Mouse (Mus musculus): ENCODE results near the gene Slc43a2.

Gene Slc43a2

GRCm38 (mm10) chr11:75530325-75530724, 1.2 kb upstream of the Slc43a2 start:
- DNase-seq (ENCODE audit: low spot score), result peak; percentile 99

- no peak for DNase-seq (ENCODE audit: low spot score)
Observed at GRCm38 (mm10) chr11:75530845-75531373, 585 bp upstream of the Slc43a2 start.

GRCm38 (mm10) chr11:75532340-75533277, 1.1 kb downstream of the Slc43a2 start:
- DNase-seq (ENCODE audit: low spot score), result no peak

- DNase-seq (ENCODE audit: low spot score), result no peak
Observed at GRCm38 (mm10) chr11:75533314-75534015, 2.0 kb downstream of the Slc43a2 start.

- no peak for DNase-seq (ENCODE audit: low spot score)
Observed at GRCm38 (mm10) chr11:75534286-75535033, 3.0 kb downstream of the Slc43a2 start.

GRCm38 (mm10) chr11:75535106-75535795, 3.8 kb downstream of the Slc43a2 start:
- no peak for DNase-seq (ENCODE audit: low spot score)

- no peak for DNase-seq (ENCODE audit: low spot score)
Observed at GRCm38 (mm10) chr11:75536255-75537024, 4.9 kb downstream of the Slc43a2 start.

- no peak for DNase-seq (ENCODE audit: low spot score)
Observed at GRCm38 (mm10) chr11:75537025-75537414, 5.5 kb downstream of the Slc43a2 start.

- DNase-seq (ENCODE audit: low spot score), result no peak
Observed at GRCm38 (mm10) chr11:75537491-75538183, 6.1 kb downstream of the Slc43a2 start.

GRCm38 (mm10) chr11:75538184-75538969, 6.9 kb downstream of the Slc43a2 start:
- no peak for DNase-seq (ENCODE audit: low spot score)

- DNase-seq (ENCODE audit: low spot score), result no peak
Observed at GRCm38 (mm10) chr11:75538970-75539299, 7.4 kb downstream of the Slc43a2 start.

- no peak for DNase-seq (ENCODE audit: low spot score)
Observed at GRCm38 (mm10) chr11:75540209-75540608, 8.7 kb downstream of the Slc43a2 start.

- no peak for DNase-seq (ENCODE audit: low spot score)
Observed at GRCm38 (mm10) chr11:75540710-75541581, 9.5 kb downstream of the Slc43a2 start.

GRCm38 (mm10) chr11:75544713-75545112, 13.2 kb downstream of the Slc43a2 start:
- DNase-seq (ENCODE audit: low spot score), result no peak

GRCm38 (mm10) chr11:75546057-75546456, 14.6 kb downstream of the Slc43a2 start:
- no peak for DNase-seq (ENCODE audit: low spot score)

GRCm38 (mm10) chr11:75549658-75550111, 18.2 kb downstream of the Slc43a2 start:
- no peak for DNase-seq (ENCODE audit: low spot score)

GRCm38 (mm10) chr11:75550200-75550946, 18.9 kb downstream of the Slc43a2 start:
- DNase-seq (ENCODE audit: low spot score), result no peak

GRCm38 (mm10) chr11:75551321-75551720, 19.8 kb downstream of the Slc43a2 start:
- DNase-seq (ENCODE audit: low spot score), result no peak

Data from urinary bladder, postnatal 25 days (tissue).